Mouse (Mus musculus) megakaryocyte, embryonic 14.5 days (primary cell): ENCODE data around the gene Rec114.

ENCODE experiments used
- FLI1 ChIP-seq: IDR thresholded peaks from 2 replicates; pipeline ENCODE4 v1.6.1; 2012; ENCODE audit warnings: low read length, inconsistent platforms, mixed read lengths
- GATA1 ChIP-seq: IDR thresholded peaks from 3 replicates; pipeline ENCODE4 v1.6.1; 2012; ENCODE audit warnings: mixed read lengths, low read length, inconsistent platforms, borderline replicate concordance

DNA sequence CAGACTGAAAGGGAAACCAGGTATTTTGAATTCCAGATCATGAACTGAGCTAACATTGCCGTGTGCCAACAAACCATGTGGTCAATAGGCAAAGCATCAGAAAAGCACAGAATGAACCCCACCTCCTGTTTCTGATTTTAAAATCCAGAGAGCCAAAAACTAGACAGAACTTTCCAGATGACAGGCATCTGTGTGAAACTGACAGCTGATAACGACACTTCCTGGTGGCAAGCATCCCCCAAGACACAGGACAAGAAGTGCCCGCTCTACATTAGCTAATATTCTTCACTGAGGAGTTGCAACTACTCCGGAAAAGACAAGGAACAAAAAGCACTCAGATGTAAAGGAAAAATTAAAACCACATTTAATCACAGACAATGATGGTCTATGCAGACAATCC, 23.6 kb downstream of the Rec114 start:
- TF ChIP-seq GATA1 (no peak), FLI1 (no peak)
